Mouse (Mus musculus) retina, postnatal 1 day (tissue): ENCODE measurements around the gene Tcp11.

Experiments
- DNase-seq: peaks from one replicate; pipeline ENCODE4 v3.0.0-alpha.2; 2012

Tcp11 gene

DNA sequence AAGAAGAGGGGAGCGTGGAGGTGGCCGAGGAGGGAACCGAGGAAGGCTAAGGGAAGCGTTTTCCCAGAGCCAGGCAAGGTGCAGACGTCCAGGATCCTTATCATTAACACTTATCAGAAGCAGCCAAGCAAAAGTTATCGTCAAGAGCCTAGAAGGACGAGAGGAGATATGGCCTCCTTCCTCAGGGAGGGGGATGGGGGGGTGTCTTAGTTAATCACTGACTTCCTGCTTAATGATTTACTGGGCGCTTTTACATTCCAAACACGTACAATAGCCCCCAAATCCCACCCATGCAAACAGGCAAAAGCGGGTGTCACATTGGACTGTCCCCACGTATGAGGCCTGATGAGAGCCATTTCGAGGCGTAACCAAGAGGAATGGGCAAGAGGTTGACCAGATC, 2.4 kb upstream of the Tcp11 start:
- DNase-seq, result no peak

DNA sequence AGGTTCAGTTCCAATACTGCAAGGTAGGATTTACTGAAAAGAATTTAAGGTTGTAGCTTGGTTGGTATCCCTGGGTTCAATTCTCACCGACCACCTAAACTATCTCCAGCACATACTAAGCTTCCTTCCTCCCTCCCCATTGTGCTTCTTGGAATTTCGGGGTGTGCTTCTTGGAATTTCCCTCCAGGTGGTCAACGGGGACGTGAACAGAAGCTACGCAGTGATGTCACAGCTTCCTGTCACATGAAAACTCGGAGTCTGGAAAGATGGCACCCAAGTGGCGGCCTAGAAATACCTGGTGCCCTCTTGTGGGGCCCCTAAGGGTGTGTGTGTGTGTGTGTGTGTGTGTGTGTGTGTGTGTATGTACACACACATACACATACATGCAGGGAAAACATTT, 1.4 kb upstream of the Tcp11 start:
- no peak for DNase-seq

DNA sequence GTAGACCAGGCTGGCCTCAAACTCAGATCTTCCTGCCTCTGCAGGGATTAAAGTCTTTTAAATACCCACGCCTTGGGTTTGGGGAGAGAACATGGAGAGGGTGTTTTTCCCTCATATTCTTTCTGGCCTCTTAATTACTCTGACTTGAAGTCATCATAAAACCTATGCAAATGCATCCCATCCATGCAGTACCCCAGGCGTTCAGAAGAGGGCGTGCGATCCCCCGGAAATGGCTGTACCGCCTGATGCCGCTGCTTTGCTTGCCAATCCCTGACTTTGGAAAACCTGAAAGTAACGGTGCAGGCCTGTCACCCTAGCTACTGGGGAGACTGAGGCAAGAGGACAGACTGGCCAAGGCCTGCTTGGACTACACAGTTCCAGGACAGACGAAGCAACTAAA, 946 bp upstream of the Tcp11 start:
- peak; percentile 59 for DNase-seq

DNA sequence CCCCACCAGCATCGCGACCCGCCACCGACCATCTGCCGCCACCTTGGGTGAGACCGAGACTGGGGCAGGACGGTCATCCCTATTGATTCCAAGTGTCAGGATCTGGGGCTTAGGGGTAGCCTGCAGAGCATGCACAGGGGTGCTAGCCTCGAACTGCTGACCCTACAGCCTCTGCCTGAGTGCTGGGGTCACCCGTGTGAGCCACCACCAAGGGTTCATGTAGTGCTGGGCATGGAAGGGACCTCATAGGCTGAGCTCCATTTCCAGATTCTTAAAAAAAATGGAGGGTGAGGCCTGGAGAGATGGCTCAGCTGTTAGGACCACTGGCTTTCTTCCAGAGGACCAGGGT, 352 bp upstream of the Tcp11 start:
- no peak for DNase-seq

DNA sequence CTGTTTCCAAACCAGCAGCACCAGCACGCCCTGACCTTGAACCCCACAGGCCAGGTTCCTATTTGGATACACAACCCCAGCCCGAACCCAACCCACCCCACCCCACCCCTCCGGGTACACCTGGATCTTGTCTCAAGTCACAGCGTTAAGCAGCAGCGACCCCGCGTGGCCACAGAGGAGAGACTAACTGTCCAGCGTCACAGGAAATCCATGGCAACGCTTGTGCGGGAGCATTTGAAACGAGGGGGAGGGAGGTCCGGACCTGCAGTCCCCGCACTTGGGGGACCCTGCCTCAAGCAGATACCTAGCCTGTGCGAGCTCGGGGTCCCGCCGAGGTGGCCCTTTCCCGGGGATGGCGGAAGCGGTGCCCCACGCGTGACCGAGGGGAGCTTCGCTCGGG, 821 bp downstream of the Tcp11 start:
- peak; percentile 94 for DNase-seq

DNA sequence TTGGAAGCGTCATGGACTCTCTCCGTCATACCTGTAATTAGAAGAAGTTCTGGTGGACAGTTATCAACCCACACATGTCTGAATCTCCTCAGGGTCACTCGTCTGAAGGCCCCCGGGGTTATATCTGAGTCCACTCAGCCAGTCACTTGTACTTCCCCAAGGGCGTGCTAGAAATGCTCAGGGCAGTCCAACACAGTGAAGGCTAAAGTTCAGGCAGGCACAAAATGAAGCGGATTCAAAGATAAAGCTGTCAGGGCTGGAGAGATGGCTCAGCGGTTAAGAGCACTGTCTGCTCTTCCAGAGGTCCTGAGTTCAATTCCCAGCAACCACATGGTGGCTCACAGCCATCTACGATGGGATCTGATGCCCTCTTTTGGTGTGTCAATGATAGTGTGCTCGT, 2.4 kb downstream of the Tcp11 start:
- DNase-seq, result no peak

DNA sequence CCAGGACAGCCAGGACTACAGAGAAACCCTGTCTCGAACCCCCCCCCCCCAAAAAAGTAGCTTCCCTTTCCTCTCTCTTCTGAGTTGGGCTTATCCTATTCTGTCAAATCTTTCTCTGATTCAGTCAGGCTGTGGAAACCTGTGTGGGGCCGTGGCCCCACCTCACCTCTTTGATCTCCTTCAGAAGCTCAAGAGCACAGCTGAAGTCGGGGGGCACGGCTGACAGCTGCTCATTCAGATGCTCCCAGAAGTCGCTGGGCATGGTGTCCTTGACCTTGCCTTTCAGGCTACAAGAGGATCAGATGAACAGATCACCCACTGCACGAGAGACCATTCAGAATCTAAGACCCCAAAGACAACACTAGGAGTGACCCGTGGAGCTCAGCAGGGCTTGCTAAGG, 6.0 kb downstream of the Tcp11 start:
- DNase-seq, result no peak

DNA sequence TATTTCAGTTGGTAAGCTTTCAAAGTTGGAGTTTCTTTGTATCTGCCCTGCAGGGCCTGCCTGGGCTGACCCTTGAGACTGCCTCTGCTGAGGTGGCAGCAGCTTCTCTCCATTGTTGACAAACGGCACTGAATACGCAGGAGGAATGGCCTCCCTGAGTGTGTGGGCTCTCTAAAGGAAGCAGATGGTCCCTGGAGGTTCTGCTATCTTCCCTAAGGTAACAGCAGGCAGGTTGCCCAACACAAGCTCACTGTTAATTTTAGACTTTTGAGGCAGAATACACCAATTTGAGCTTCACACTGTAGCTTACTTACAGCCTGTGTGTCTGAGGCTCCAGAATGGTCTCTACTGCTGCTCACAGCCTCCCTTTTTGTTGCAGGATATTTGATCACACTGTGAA, 7.7 kb downstream of the Tcp11 start:
- no peak for DNase-seq

DNA sequence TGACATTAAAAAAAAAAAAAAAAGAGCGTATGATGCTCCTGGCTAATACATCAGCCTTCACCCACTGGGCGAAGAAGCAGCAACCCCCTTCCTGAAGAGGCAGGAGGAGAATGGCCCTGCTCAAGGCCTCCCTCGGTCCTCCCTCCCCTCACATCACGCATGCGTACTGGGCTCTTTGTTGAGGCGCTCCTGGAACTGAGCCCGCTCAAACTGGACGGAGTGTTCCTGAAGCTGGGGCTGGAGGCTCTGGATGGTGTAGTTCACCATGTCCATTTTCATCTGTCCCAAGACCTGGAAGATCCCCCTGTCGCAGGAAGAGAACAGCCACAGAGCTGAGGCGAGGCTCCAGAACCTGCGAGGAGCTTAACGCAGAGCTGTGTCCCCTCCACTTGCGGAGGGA, 10.2 kb downstream of the Tcp11 start:
- DNase-seq, result no peak

DNA sequence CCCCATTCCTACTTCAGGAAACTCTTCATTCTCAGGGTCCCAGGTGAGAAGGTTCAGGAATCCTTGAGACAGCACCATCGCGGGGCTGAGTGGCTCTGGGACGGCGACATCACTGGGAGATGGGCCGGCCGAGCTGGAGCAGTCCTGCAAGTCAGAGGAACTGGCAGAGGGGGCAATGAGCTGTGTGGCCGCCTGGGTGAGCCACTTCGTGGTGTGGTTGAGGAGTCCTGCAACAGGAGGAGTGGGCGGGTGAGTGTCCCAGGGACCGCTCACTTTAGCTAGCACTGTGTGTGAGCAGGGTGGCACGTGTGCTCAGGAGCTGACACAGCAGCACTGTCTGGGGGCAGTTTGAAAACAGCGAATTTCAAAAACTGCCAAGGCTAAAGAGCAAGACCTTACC, 11.0 kb downstream of the Tcp11 start:
- DNase-seq, result no peak

DNA sequence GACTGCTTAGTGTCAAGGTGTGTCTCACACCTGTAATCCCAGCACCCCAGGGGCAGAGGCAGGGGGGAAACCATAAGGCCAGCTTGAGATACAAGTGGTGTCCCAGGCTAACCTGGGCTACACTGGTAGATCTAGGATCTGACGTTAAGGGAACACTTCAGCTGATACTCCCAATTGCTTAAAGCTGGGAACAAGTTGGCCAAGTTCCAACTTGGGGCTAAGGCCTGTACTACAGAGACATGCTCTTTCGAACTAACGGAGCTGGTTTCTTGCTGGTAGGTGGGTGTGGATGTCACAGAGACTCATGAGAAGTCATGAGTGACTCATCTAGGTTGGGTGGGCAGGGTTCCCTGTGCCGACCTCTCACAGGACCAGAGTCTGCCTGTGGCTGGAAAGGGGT, 13.1 kb downstream of the Tcp11 start:
- no peak for DNase-seq

DNA sequence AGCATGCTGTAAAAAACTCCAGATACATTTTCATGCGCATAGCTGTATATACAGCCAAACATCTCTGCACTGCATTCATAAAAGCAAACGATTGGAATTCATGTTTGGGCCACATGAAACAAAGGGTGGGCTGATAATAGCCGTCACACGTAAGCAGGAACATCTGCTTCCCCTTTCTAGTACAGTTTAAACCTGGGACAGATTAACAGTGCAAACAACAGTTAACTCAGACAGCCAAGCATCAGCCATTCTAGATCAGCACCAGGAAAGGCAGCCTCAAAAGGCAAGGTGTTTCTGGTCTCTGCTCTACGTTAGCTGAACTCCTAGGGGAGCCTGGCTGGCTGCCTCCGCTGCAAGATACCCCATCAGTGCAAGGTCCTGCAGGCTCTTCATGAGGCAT, 17.3 kb downstream of the Tcp11 start:
- no peak for DNase-seq

DNA sequence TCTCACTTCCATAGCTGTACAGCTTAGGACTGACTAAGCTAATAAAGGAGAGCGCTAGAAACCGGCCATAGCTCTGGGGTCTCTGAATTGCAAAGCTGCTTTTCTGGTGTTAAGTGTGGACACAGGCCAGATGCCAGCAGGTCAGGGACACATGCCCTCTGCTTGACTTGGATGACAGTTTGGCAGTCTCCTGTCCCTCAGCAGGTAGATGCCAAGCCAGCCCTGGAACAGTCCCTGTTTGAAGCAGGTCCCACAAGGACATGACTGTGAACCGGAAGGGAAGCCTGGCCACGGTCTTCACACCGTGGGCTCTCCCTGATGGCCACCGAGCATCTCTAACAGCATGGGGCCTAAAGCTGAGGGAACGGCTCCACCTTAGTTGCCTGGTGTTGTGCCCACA, 17.7 kb downstream of the Tcp11 start:
- no peak for DNase-seq

DNA sequence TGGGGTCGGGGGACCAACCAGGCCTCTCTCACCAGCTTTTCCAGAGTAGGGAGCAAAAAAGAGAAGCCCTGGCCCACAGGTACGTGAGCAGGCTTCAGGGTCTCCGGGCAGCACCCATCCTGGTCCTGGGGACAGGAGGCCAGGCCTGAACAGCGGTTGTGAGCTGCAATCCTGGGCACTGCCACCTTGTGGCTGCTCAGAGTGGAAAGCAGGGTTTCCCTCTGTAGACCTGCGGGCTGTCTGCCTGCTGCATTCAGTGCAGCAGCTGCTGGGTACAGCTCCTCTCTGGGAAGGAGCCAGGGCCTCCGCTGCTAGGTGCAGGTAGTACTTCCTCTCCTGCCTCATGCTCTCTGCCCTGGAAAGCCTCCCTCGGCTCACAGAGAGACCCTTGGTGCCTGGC, 19.0 kb downstream of the Tcp11 start:
- DNase-seq, result peak; percentile 56

DNA sequence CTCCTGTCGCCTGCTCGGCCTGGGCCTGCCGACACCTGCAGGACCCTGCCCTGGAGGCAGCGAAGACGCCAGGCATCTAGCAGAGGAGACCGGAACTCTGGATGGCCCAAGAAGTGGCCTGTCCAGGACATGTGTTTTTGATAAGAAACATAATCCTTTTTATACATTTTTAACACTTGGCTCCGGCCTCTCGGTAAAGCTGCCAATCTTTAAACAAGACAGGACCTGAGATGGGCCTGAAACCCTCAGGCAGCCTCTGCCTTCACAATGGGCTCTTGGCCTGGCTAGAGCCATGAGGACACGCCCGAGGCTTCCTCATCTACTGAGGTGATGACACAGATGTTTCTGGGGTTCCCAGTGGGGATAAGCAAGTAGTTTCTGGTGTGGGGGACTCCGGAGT, 19.8 kb downstream of the Tcp11 start:
- DNase-seq, result no peak

DNA sequence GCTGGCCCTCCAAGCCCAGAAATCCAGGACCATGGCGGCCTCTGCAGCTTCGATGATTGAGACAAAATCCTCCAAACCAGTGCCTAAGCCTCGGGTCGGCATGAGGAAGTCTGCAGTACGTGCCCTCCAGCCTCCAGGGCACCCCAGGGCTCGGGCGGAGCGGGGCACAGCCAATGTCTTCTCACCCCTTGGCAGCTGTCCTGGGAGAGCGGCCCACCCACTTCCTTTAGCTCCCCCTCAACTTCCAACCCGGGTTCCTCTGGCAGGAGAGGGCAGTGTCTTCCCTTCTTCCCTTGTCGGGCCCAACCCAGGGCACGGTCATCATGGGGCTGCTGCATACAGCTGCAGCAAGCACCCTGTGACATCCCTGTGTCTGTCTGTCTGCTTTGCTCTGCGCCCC, 22.1 kb downstream of the Tcp11 start:
- DNase-seq, result no peak

DNA sequence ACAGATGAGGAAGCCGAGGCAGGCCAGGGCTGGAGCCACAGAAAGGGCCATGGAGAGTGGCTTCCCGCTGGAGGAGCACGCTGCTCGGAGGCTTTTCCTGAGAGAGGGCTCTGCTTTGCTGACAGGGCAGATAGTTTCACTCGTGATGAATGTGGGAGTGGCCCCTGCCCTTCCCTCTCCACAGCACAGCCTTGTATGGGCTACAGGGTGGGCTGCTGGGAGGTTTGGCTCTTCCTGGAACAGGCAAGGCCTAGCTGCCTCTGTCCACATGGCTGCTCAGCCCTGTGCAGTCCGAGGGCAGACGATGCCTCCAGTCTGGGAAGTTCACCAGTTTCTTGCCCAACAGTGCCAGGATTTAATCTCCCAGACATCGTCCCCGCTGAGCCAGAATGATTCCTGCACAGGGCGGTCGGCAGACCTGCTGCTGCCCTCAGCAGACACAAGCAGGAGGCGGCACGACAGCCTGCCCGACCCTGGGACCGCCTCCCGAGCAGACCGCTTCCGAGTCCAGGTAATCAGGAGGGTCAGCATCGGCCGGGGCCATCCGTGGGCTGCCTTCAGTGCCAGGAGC, 28.1 kb downstream of the Tcp11 start:
- no peak for DNase-seq

DNA sequence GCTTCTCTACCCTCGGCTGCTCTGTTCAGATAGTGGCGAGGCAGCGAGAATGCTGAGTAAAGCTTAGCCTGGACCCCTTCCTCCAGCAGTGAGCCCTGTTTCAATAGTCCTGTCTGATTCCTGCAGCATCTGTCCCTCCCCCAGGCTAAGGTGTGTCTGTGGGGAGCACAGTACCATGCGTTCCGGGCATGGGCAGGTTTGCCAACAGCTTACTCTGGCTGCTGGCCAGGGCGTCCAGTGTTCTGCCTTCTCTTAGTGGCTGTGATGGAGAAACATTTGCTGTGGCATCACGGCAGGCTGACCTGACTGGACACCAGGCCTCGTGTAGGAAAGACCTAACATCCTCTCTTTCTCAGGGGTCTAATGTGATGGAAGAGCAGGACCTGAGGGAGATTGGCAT, 30.2 kb downstream of the Tcp11 start:
- no peak for DNase-seq

DNA sequence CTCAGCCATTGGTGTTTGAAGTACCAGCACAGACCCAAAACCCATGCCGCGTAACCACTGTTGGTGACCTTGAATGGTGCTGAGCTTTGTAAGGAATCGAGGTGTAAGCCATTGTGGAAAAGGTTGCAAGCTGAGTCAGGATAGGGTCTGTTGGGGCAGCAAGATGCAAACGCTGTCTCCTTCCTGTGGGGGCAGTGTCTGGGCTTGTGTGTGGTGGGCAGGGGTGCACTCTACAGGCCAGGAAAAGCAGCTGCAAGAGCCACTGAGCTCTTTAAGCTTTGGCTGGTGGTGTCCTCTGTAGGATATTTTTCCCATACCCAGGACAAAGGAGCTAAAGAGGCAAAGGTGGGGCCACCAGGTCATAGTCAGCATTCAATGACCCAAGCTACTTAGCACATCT, 32.0 kb downstream of the Tcp11 start:
- DNase-seq, result peak; percentile 85

DNA sequence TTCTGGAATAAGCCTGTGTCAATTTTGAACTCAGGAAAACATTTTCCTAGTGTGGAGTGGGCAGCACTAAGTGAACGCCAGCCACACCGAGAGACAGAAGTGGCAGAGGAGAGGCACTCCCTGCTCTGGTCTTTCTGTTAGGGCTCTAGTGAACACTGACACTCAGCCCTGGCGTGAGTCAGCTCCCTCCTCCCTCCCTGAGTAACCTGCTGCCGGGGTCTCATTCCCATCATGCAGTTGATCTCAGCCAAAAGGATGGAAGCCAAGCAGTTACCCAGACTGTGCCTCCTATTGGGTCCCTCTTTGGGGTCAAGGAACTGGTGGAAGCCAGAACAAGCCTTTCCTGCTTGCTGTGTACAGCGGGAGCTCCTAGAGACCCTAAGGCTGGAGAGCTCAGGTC, 32.9 kb downstream of the Tcp11 start:
- no peak for DNase-seq

DNA sequence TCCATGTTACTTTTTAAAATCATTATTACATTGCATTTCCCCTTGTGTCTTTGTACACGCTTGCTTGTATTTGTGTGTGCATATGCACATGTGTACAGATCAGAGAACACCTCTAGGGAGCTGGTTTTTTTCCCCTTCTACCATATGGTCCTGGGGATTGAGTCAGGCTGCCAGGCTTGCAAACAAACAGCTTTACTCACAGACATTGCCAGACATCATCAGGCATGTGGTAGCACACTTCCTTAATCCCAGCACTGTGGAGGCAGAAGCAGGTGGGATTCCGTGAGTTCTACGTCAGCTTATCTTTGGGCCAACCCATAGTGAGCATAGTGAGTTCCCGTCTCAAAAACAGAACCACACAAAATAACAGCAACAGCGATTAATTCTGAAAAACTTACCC, 33.4 kb downstream of the Tcp11 start:
- DNase-seq, result no peak

DNA sequence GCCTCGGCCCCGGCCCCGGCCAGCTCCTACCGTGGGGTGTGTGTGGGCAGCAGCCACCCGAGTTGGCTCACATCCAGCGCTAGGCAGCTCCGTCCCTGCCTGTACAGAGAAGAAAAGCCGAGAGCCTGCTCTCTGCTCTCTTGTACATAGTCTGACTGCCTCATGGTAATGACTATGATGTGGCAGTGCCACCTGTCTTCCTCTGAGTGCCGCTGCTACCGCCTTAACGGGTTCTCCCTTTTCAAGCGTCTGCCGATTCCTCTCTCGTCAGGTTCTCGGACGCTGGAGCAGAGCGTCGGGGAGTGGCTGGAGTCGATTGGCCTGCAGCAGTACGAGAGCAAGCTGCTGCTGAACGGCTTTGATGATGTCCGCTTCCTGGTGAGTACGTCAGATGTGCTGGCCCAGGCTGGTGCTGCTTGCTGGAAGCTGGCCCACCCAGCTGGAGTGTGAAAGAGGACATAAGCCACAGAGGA, 38.1 kb downstream of the Tcp11 start:
- peak; percentile 81 for DNase-seq

DNA sequence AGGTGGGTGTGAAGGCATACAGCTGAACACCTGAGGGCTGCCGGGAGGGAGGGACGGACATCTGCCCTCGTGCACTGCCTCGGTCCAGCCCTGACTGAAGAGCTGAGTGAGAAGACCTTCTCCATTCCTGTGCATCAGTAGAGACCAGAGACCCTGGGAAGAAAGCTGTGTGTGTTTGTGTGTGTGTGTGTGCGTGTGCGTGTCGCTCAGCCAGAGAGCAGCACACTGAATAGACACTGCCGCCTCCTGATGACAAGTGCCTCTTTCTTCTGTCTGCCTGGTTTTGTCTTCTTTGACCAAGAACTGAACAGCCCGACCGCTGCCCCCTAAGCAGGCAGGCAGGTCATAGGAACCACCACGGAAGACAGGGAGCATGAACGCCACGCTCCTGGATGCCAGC, 39.1 kb downstream of the Tcp11 start:
- peak; percentile 51 for DNase-seq

DNA sequence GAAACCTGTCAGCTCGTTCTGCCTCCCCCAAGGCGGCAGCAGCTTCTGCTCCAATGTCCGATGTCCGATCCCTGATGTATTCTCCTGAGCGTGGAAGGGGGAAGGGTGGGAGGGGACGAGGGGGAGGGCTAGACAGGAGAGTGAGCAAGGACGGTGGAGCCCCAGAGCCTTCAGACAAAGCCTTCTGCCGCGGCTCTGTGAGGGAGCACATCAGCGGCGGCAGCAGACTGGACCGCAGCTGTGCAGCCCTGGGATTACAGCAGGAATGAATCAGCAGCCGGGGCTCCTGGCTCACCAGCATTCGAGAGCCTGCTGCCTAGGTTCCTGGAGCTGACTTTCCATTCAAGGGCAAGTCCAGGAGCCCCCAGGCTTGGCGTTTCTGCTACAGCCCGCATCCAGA, 39.8 kb downstream of the Tcp11 start:
- DNase-seq, result peak; percentile 88

DNA sequence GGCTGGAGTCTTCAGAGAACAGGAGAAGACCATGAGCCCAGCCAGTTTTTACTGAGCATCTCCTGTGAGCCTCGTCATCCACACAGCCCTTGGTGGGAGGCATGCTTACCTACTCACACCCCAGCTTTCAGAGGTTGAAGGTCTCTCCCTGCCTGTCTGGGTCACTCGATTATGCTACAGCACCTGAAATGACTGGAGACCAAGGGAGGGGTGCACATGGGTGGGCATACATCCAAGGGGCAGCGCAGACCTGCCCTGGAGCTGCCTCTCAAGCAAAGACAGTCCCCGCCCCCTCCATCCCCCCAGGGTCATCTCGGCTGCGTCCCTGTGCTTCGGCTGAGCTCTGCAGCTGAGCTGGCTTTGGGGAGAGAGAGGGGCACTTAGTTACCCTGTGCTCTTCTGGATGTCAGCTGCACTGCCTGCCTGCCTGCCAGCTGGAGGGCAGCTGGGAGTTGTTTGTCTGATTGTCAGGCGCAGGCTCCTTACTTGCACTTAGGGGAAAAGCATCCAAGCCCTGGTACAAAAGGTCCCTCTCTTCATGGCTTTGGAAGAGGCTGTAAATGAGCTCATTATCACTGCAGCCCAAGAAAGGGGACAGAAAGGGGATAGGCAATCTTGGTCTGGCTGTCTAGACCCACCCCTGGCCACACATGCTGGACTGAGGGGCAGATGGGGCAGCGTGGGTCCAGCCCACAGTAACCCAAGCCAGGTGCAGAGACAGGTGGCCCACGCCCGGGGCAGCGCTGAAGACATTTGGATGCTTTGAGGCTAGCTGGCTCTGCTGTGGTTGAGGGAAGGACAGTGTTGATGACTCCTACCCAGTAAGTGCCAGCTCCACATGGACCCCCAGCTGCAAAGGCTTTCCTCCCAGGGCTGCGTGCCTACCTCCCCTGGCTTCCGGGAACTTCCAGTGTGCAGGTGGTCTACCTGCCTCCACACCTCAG, 43.4 kb downstream of the Tcp11 start:
- DNase-seq, result peak; percentile 94
